Mouse (Mus musculus): ENCODE results near the gene Ranbp2. TPM values are rescaled to one million over a fixed set of nuclear protein-coding genes. Genes with fewer than 3 reads are reported as not detected.

The Ranbp2 gene
- polyA plus RNA-seq (2017; shearing (Covaris generic)): 52.9 TPM

DNA sequence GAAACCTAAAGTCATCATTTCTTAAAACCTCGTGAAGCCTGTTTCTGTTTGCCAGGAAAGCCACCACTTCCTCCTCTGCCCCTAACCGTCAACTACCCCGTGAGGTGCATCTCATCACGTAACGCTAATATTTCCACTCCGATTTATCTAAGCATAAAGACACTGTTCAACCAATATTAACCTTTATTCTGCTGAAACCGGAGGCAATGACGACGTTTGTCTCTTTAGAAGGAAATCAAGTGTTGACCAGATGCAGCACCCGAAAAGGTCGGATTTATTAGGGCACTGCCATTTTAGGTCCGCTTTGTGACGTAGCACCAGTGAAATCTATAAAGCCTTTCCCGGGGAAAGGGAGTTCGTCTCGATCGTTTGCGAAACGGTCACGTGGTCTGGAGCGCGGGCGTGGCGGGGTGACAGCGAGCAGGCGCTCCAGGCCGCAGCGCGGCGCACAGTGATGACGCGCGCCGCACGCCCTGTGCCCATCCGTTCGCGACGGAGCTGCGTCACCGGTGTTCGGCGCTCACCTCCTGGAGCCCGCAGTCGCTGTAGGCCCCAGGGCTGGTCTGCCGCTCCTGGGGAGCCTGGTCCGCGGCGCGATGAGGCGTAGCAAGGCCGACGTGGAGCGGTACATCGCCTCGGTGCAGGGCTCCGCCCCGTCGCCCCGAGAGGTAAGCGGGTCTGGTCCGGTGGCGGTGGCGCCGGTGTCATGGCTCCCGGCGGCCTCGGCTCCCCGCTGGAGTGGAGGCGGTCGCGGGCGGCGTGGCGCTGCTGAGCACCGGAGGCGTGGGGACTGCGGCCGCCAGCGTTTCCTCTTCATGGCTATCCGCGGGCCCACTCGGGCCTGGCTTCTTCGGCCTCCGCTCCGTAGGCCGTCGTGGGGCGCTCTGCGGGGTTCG lies at the start of gene Ranbp2:
Ranbp2 (plus strand) TSS at position 537 of the 896 bp plus-strand sequence.

DNA sequence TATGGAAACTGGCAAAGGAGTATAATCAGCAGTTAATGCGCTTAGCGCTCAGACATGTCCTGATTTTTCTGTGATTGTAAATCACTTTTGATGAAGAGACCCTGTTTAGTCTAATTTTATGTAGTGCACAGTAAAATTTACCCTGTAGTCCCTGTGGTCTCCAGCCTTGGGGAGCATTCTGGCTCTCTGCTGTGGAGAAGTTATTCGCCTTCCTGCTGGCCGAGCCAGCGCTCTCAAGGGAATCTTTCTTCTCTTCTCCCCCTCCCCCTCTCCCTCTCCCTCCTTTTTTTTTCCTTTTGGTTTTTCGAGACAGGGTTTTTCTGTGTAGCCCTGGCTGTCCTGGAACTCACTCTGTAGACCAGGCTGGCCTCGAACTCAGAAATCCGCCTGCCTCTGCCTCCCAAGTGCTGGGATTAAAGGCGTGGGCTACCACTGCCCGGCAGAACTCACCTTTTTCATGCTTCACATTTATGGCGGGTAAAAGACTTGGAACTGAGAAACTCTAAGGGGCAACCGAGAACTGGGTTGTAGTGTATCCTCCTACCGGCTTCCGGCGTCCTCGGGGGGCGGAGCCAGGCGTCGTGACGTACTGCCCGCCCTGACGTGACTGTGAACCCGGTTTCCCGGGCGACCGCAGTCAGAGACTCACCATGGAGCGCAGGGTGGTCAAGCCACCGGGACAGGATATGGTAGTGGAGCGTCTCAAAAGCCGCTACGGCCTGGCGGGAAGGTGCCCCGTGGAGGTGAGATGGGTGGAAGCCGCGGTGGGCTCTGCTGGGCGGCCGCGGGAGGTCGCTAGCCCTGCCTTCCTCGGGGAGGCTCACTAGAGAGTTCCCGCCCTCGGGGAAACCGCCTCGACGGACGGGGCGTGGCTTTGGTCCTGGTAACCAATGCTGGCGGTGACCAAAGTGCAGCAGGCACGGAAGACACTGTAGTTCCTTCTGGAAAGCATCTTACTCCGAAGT lies 50.9 kb downstream of the Ranbp2 start, which contains the start of gene Ccdc138:
Ccdc138 (plus strand) TSS at position 629 of the 965 bp plus-strand sequence.

Other genes with a start within 250 kb of the Ranbp2 start
- 0.43 TPM for gene AW822073, start 222.0 kb upstream of the Ranbp2 start, polyA plus RNA-seq (2017; shearing (Covaris generic))
- 0.77 TPM for gene Duxf3, start 214.2 kb upstream of the Ranbp2 start, polyA plus RNA-seq (2017; shearing (Covaris generic))
- not detected for gene Gm4981, start 210.2 kb upstream of the Ranbp2 start, polyA plus RNA-seq (2017; shearing (Covaris generic))
- 72.2 TPM for gene Gcc2, start 191.4 kb upstream of the Ranbp2 start, polyA plus RNA-seq (2017; shearing (Covaris generic))
- 80.1 TPM for gene Lims1, start 123.5 kb upstream of the Ranbp2 start, polyA plus RNA-seq (2017; shearing (Covaris generic))
- 2.9 TPM for gene Ccdc138, start 51.0 kb downstream of the Ranbp2 start, polyA plus RNA-seq (2017; shearing (Covaris generic))
- gene Edar, start 228.7 kb downstream of the Ranbp2 start, polyA plus RNA-seq (2017; shearing (Covaris generic)): not detected

All from CD4-positive, CD25-positive, alpha-beta regulatory T cell (primary cell).